Mouse (Mus musculus): Measurements from ENCODE around the gene Tldc2. TPM values are rescaled to one million over a fixed set of nuclear protein-coding genes. Genes with fewer than 3 reads are reported as not detected.

Tldc2 gene
- polyA plus RNA-seq, 1 experiment from 2014 or later: not detected

- Histone ChIP-seq H3K27me3 (ENCODE audit: poor library complexity, severe bottlenecking) (no peaks in the 10 kb centered on the region; the same call in 1 of the 2 replicates), H3K27ac (0 out of 2 replicates have a peak overlapping the region, but pooled peaks have one; percentile 25)
- 83% methylated on average over 14 of the region's 14 CpGs for WGBS
Measured at GRCm38 (mm10) chr2:157087536-157088317, 872 bp downstream of the Tldc2 start.

GRCm38 (mm10) chr2:157092024-157092423 lies 5.2 kb downstream of the Tldc2 start:
- Histone ChIP-seq H3K4me3 (no peak overlapping the region), H3K27me3 (ENCODE audit: poor library complexity, severe bottlenecking) (no peaks in the 10 kb centered on the region), H3K27ac (no peak overlapping the region), H3K36me3 (replicated peaks) (peaks cover 8% of the 10 kb centered on the region; the same call in 1 of the 2 replicates), H3K4me1 (peaks cover 7% of the 10 kb centered on the region; the same call in 1 of the 2 replicates), H3K9me3 (no peaks in the 10 kb centered on the region)
- 69% methylated on average over 8 of the region's 8 CpGs for WGBS
- DNase-seq (ENCODE audit: extremely low spot score, low spot score): no peak

More at GRCm38 (mm10) chr2:157087536-157088317, 872 bp downstream of the Tldc2 start:
- Histone ChIP-seq H3K4me1 (peaks cover 19% of the 10 kb centered on the region), H3K36me3 (replicated peaks) (no peaks in the 10 kb centered on the region), H3K9me3 (no peaks in the 10 kb centered on the region), H3K4me3 (no peak overlapping the region)
- DNase-seq (ENCODE audit: extremely low spot score, low spot score): no peak

- Histone ChIP-seq H3K27ac (no peak overlapping the region), H3K4me1 (no peaks in the 10 kb centered on the region; the same call in 1 of the 2 replicates), H3K4me3 (no peak overlapping the region), H3K27me3 (ENCODE audit: poor library complexity, severe bottlenecking) (no peaks in the 10 kb centered on the region), H3K9me3 (no peaks in the 10 kb centered on the region), H3K36me3 (replicated peaks) (peaks cover 37% of the 10 kb centered on the region)
- DNase-seq (ENCODE audit: extremely low spot score, low spot score): peak; percentile 62
- WGBS: 70% methylated on average over 9 of the region's 9 CpGs
Measured at GRCm38 (mm10) chr2:157095005-157095755, 8.3 kb downstream of the Tldc2 start.

GRCm38 (mm10) chr2:157099532-157100318 lies 12.9 kb downstream of the Tldc2 start:
- H3K36me3 ChIP-seq (replicated peaks): peaks cover 77% of the 10 kb centered on the region
- DNase-seq (ENCODE audit: extremely low spot score, low spot score): no peak
- WGBS: 86% methylated on average over 12 of the region's 12 CpGs

GRCm38 (mm10) chr2:157100319-157100605 lies 13.4 kb downstream of the Tldc2 start:
- Histone ChIP-seq H3K9me3 (no peaks in the 10 kb centered on the region), H3K27me3 (ENCODE audit: poor library complexity, severe bottlenecking) (no peaks in the 10 kb centered on the region), H3K4me1 (no peaks in the 10 kb centered on the region), H3K36me3 (replicated peaks) (peaks cover 83% of the 10 kb centered on the region), H3K4me3 (no peak overlapping the region), H3K27ac (no peak overlapping the region)
- DNase-seq (ENCODE audit: extremely low spot score, low spot score): no peak
- WGBS: 93% methylated on average over 12 of the region's 12 CpGs

More at GRCm38 (mm10) chr2:157099532-157100318, 12.9 kb downstream of the Tldc2 start:
- Histone ChIP-seq H3K4me1 (no peaks in the 10 kb centered on the region), H3K4me3 (no peak overlapping the region), H3K9me3 (no peaks in the 10 kb centered on the region), H3K27ac (no peak overlapping the region), H3K27me3 (ENCODE audit: poor library complexity, severe bottlenecking) (no peaks in the 10 kb centered on the region)

GRCm38 (mm10) chr2:157101650-157102049 lies 14.8 kb downstream of the Tldc2 start:
- WGBS: 94% methylated on average over 9 of the region's 9 CpGs
- no peaks in the 10 kb centered on the region for H3K27me3 ChIP-seq (ENCODE audit: poor library complexity, severe bottlenecking)
- H3K4me1 ChIP-seq: no peaks in the 10 kb centered on the region
- peaks cover 91% of the 10 kb centered on the region for H3K36me3 ChIP-seq (replicated peaks)
- no peaks in the 10 kb centered on the region for H3K9me3 ChIP-seq
- no peak for DNase-seq (ENCODE audit: extremely low spot score, low spot score)
- H3K27ac ChIP-seq: no peak overlapping the region
- H3K4me3 ChIP-seq: no peak overlapping the region

GRCm38 (mm10) chr2:157102256-157102655 lies 15.4 kb downstream of the Tldc2 start:
- 79% methylated on average over 2 of the region's 2 CpGs for WGBS
- DNase-seq (ENCODE audit: extremely low spot score, low spot score): no peak
- peaks cover 90% of the 10 kb centered on the region for H3K36me3 ChIP-seq (replicated peaks)

GRCm38 (mm10) chr2:157104454-157104853 lies 17.6 kb downstream of the Tldc2 start:
- Histone ChIP-seq H3K27ac (no peak overlapping the region), H3K9me3 (no peaks in the 10 kb centered on the region), H3K36me3 (replicated peaks) (peaks cover 91% of the 10 kb centered on the region), H3K4me1 (no peaks in the 10 kb centered on the region), H3K4me3 (no peak overlapping the region), H3K27me3 (ENCODE audit: poor library complexity, severe bottlenecking) (no peaks in the 10 kb centered on the region)
- 92% methylated on average over 8 of the region's 8 CpGs for WGBS
- DNase-seq (ENCODE audit: extremely low spot score, low spot score): no peak

More at GRCm38 (mm10) chr2:157102256-157102655, 15.4 kb downstream of the Tldc2 start:
- Histone ChIP-seq H3K27ac (no peak overlapping the region), H3K4me1 (no peaks in the 10 kb centered on the region), H3K9me3 (no peaks in the 10 kb centered on the region), H3K4me3 (no peak overlapping the region), H3K27me3 (ENCODE audit: poor library complexity, severe bottlenecking) (no peaks in the 10 kb centered on the region)

GRCm38 (mm10) chr2:157108236-157108635 lies 21.4 kb downstream of the Tldc2 start:
- no peak overlapping the region for H3K27ac ChIP-seq
- H3K9me3 ChIP-seq: no peaks in the 10 kb centered on the region
- peaks cover 90% of the 10 kb centered on the region for H3K36me3 ChIP-seq (replicated peaks)
- H3K4me1 ChIP-seq: no peaks in the 10 kb centered on the region
- H3K4me3 ChIP-seq: no peak overlapping the region
- H3K27me3 ChIP-seq (ENCODE audit: poor library complexity, severe bottlenecking): no peaks in the 10 kb centered on the region
- DNase-seq (ENCODE audit: extremely low spot score, low spot score): no peak
- WGBS: 89% methylated on average over 4 of the region's 4 CpGs

- Histone ChIP-seq H3K9me3 (no peaks in the 10 kb centered on the region), H3K27me3 (ENCODE audit: poor library complexity, severe bottlenecking) (no peaks in the 10 kb centered on the region), H3K4me1 (no peaks in the 10 kb centered on the region), H3K36me3 (replicated peaks) (peaks cover 75% of the 10 kb centered on the region), H3K27ac (no peak overlapping the region), H3K4me3 (no peak overlapping the region)
- DNase-seq (ENCODE audit: extremely low spot score, low spot score): no peak
- WGBS: 30% methylated on average over 3 of the region's 3 CpGs
Measured at GRCm38 (mm10) chr2:157116964-157117363, 30.1 kb downstream of the Tldc2 start.

- no peak for DNase-seq (ENCODE audit: extremely low spot score, low spot score)
Measured at GRCm38 (mm10) chr2:157118556-157118955, 31.7 kb downstream of the Tldc2 start.

GRCm38 (mm10) chr2:157119075-157119474 lies 32.2 kb downstream of the Tldc2 start:
- WGBS: 88% methylated on average over 3 of the region's 3 CpGs
- H3K27ac ChIP-seq: no peak overlapping the region
- no peaks in the 10 kb centered on the region for H3K27me3 ChIP-seq (ENCODE audit: poor library complexity, severe bottlenecking)
- H3K9me3 ChIP-seq: no peaks in the 10 kb centered on the region
- peaks cover 68% of the 10 kb centered on the region for H3K36me3 ChIP-seq (replicated peaks)
- no peak overlapping the region for H3K4me3 ChIP-seq
- DNase-seq (ENCODE audit: extremely low spot score, low spot score): no peak
- no peaks in the 10 kb centered on the region for H3K4me1 ChIP-seq

More at GRCm38 (mm10) chr2:157118556-157118955, 31.7 kb downstream of the Tldc2 start:
- H3K27me3 ChIP-seq (ENCODE audit: poor library complexity, severe bottlenecking): no peaks in the 10 kb centered on the region
- H3K9me3 ChIP-seq: no peaks in the 10 kb centered on the region
- H3K36me3 ChIP-seq (replicated peaks): peaks cover 74% of the 10 kb centered on the region
- H3K27ac ChIP-seq: no peak overlapping the region
- H3K4me3 ChIP-seq: no peak overlapping the region
- WGBS: 91% methylated on average over 4 of the region's 4 CpGs
- H3K4me1 ChIP-seq: no peaks in the 10 kb centered on the region
